Mouse (Mus musculus) forebrain, embryonic 15.5 days (tissue): Measurements from ENCODE around the gene Cdk18. TPM values are rescaled to one million over a fixed set of nuclear protein-coding genes. Genes with fewer than 3 reads are reported as not detected.

Experiments
- ATAC-seq: fragments of 200-750 bp; cut with Nextera tagmentation; replicated peaks from 2 replicates; pipeline ENCODE4 v1.8.0; 2017; ENCODE audit warnings: mild to moderate bottlenecking, moderate TSS enrichment, moderate library complexity
- H3K27ac ChIP-seq: fragments of 300-500 bp; sonication (generic); replicated peaks from 2 replicates; pipeline ENCODE4 v1.5.1; 2015; ENCODE audit warnings: mild to moderate bottlenecking, inconsistent platforms
- H3K27me3 ChIP-seq: fragments of 300-500 bp; sonication (generic); 2 replicates; pipeline ENCODE4 v1.6.1; 2015; ENCODE audit warnings: inconsistent platforms
- H3K36me3 ChIP-seq: fragments of 300-500 bp; sonication (generic); 2 replicates; pipeline ENCODE4 v1.6.1; 2015; ENCODE audit warnings: mild to moderate bottlenecking, inconsistent platforms
- H3K4me1 ChIP-seq: fragments of 300-500 bp; sonication (generic); 2 replicates; pipeline ENCODE4 v1.6.1; 2015; ENCODE audit warnings: inconsistent platforms
- H3K4me2 ChIP-seq: fragments of 300-500 bp; sonication (generic); replicated peaks from 2 replicates; pipeline ENCODE4 v1.6.1; 2015; ENCODE audit warnings: mild to moderate bottlenecking, inconsistent platforms
- H3K4me3 ChIP-seq: fragments of 300-500 bp; sonication (generic); 2 replicates; pipeline ENCODE4 v1.5.1; 2015; ENCODE audit warnings: mild to moderate bottlenecking, inconsistent platforms
- H3K9ac ChIP-seq: fragments of 300-500 bp; sonication (generic); replicated peaks from 2 replicates; pipeline ENCODE4 v1.6.1; 2015; ENCODE audit warnings: mild to moderate bottlenecking, inconsistent platforms
- H3K9me3 ChIP-seq: fragments of 300-500 bp; sonication (generic); 2 replicates; pipeline ENCODE4 v1.6.1; 2016; ENCODE audit warnings: inconsistent platforms
- WGBS: fragments of 180-500 bp; shearing (Covaris S2); methylation state at CpG from one replicate; pipeline ENCODE4 v1.1.7; 2015; ENCODE audit warnings: mixed read lengths; 5-methylcytosine and 5-hydroxymethylcytosine counted together
- polyA plus RNA-seq: library from polyadenylated mRNA; unstranded; fragments of >200 nt; fragmentation: Nextera tagmentation; extraction: Ambion mirVana; gene quantifications from 2 replicates; pipeline ENCODE4 v1.2.1, GENCODE M21; 2015

Gene Cdk18
- polyA plus RNA-seq, 1 experiment from 2014 or later: 0.18 TPM

DNA sequence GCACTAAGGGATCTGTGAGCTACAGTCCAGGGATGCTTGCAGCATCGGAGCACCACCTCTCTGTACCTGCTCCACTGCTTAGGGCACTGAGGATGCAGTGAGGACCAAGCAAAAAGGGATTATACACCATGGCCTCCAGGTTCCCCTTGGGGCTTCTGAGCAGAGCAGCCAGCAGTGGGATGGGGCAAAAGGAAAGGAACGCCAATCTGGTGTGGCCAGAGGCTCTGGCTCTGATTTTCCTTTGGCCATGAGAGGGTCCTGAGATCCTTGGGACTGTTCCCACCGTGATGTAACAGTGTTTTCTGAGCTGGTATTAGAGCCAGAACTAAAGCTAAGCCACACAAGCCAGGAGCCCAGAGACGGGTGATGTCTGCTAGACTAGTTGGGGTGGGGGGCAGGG, 20.2 kb upstream of the Cdk18 start:
- 48% methylated on average over 4 of the region's 4 CpGs for WGBS

DNA sequence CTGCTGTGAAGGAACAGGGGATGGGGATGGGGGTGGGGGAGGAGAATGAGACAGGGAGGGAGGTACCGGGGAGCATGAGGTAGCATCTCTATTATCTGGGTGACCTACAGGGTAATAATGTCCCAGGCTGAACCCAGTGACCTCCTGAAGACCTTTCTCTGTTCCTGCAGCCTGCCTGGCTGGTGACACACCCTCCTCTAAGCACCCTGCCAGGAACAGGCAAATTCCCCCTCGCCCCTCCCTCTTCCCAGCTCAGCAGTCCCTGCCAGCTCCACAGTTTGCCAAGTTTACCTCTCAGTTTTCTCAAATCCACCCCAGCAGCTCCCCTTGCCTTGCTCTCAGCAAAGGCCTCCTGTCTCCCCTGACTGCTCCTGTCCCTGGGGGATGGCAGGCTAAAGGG, 19.3 kb upstream of the Cdk18 start:
- 32% methylated on average over 2 of the region's 2 CpGs for WGBS

More for the DNA sequence above, 20.2 kb upstream of the Cdk18 start:
- Histone ChIP-seq H3K36me3 (no peaks in the 10 kb centered on the region), H3K27me3 (no peaks in the 10 kb centered on the region), H3K4me1 (peaks cover 38% of the 10 kb centered on the region), H3K27ac (no peak overlapping the region), H3K4me2 (no peak overlapping the region), H3K9me3 (no peaks in the 10 kb centered on the region), H3K4me3 (no peak overlapping the region), H3K9ac (no peak overlapping the region)
- ATAC-seq: no peak

DNA sequence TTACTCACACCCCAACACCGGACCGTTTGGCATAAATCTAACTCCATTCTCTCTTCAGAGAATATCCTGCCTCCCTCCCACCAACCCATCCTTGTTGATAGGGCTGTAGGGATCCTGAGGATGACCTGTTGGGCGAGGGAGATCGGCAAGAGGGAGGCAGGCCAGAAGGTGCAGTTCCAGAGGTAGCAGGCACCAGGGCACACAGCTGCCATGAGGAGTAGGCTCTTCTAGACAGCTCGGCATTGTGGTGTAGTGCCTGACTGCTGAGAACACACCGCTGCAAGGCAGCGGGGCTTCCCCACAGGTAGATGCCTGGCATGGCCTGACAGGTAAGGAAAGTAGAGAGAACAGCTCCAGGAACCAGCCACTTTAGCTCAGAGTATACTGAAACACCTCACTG, 18.3 kb upstream of the Cdk18 start:
- no peak overlapping the region for H3K4me3 ChIP-seq
- H3K9me3 ChIP-seq: no peaks in the 10 kb centered on the region
- H3K27me3 ChIP-seq: no peaks in the 10 kb centered on the region
- no peak overlapping the region for H3K27ac ChIP-seq
- no peaks in the 10 kb centered on the region for H3K36me3 ChIP-seq
- 25% methylated on average over 7 of the region's 7 CpGs for WGBS
- peak overlapping the region; percentile 32 for H3K4me2 ChIP-seq
- peaks cover 33% of the 10 kb centered on the region for H3K4me1 ChIP-seq
- H3K9ac ChIP-seq: no peak overlapping the region
- peak; percentile 38; the same call in 1 of the 2 replicates for ATAC-seq

More for the DNA sequence above, 19.3 kb upstream of the Cdk18 start:
- H3K36me3 ChIP-seq: no peaks in the 10 kb centered on the region
- H3K9me3 ChIP-seq: no peaks in the 10 kb centered on the region
- H3K27ac ChIP-seq: no peak overlapping the region
- H3K4me3 ChIP-seq: no peak overlapping the region
- ATAC-seq: no peak
- no peaks in the 10 kb centered on the region for H3K27me3 ChIP-seq
- H3K9ac ChIP-seq: no peak overlapping the region
- no peak overlapping the region for H3K4me2 ChIP-seq
- H3K4me1 ChIP-seq: peaks cover 33% of the 10 kb centered on the region

DNA sequence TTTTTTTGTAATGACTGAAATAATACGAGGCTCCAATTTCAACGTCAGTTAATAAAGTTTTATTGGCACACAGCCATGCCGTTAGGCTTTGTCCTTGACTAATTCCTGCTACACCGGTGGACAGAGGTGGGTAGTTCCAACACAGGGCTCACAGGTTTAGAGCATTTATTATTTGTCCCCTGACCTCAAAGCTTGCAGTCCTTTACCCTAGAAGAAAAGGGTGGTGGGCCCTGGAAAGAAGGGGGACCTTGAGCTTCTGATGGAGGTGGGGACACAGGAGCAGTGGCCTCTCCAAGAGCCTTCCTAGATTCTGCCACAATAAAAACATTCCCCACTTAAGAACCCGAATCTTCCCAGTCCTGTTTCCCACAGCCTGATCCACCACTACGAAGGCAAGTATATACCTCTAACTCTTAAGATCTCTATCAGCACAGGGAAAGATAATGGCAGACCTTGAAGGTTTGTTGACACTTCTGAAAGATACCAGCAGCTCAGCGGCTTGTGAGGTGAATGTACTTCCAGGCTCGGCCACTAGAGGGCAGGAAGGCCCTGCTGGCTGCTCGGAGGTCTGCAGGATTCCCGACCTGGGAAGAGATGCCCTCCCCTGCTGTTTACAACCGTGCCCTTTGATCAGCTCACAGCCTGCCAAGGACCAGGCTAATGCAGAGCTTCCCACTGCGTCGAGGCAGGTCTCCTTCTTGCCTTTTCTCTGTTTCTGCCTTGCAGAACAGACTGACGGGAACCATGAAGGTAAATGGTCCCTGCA, 17.7 kb upstream of the Cdk18 start:
- Histone ChIP-seq H3K27me3 (no peaks in the 10 kb centered on the region), H3K9me3 (no peaks in the 10 kb centered on the region), H3K27ac (no peak overlapping the region), H3K9ac (no peak overlapping the region), H3K4me3 (no peak overlapping the region), H3K4me2 (peak overlapping the region; percentile 32), H3K36me3 (no peaks in the 10 kb centered on the region), H3K4me1 (peaks cover 33% of the 10 kb centered on the region)
- ATAC-seq: peak; percentile 64
- WGBS: 22% methylated on average over 14 of the region's 14 CpGs

DNA sequence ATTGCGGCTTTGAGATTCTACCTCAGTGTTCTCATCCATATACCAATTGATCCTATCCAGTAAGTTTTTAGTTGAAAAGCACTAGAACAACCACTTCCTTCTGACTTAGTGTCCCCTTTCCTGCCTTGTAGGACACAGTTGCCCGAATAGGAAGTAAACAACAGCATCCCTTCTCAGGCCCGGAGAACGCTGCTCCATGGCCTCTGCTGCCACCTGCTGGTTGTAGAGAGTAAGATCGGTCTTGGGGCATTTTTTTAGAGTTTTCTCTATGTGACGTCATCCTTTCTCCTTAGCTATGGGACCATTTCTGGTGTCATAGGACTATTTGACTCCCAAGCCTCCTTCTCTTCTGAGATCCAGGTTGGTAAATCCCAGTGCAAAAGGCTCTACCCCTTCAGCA, 16.3 kb upstream of the Cdk18 start:
- Histone ChIP-seq H3K36me3 (no peaks in the 10 kb centered on the region), H3K9ac (no peak overlapping the region), H3K4me2 (no peak overlapping the region), H3K4me3 (no peak overlapping the region), H3K4me1 (peaks cover 33% of the 10 kb centered on the region), H3K27ac (no peak overlapping the region), H3K27me3 (no peaks in the 10 kb centered on the region), H3K9me3 (no peaks in the 10 kb centered on the region)
- WGBS: 13% methylated on average over 6 of the region's 6 CpGs
- no peak for ATAC-seq

DNA sequence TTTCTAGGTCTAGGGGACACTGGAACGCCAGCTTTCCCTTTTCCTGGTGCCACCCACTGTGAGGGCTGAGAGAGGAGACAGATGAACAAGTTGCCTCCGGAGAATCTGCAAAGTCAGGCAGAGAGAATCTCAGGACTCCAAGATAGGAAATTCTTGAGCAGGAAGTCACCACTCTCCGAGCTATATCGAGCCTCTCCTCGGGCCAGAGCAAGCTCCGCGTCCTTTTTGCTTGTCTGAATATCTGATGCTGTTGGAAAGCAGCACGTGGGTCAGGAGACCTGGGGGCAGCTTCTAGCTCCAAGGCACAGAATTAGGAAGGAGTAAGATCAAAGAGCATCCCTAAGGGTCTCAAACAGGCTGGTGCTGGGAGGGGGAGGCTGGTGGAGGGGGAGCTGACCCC, 14.2 kb upstream of the Cdk18 start:
- no peaks in the 10 kb centered on the region for H3K27me3 ChIP-seq
- H3K4me2 ChIP-seq: no peak overlapping the region
- H3K4me1 ChIP-seq: peaks cover 13% of the 10 kb centered on the region
- H3K27ac ChIP-seq: no peak overlapping the region
- no peaks in the 10 kb centered on the region for H3K36me3 ChIP-seq
- no peak overlapping the region for H3K4me3 ChIP-seq
- ATAC-seq: no peak
- H3K9me3 ChIP-seq: no peaks in the 10 kb centered on the region
- 23% methylated on average over 8 of the region's 8 CpGs for WGBS
- no peak overlapping the region for H3K9ac ChIP-seq

DNA sequence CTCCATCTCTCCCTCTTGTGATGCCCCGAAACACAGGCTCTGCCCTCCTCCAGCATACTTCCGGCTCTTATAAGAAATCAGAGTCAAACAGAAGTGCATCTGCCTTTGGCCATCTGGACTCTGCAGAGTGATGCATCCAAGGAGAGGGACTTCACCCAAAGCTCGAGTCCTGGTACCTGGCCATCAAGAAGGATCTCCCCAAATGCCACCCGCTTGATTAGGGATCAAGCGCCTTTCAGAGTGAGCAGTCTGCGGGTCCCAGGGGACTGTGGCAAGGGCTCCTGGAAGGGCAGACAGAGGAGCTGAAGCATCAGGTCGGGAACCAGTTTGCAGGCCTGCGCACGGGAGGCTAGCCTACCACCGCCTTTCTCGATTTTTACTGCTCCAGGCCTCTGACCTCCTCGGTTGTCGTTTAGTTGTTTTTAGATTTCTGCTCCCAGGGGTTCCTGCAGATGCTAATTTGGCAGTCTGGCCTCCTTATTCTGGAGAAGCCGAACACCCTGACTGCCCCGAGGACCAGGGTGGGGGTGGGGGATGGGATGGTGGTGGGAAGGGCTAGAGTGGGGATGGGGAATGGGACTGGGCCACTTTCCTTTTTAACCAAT, 13.7 kb upstream of the Cdk18 start:
- no peak overlapping the region for H3K9ac ChIP-seq
- no peaks in the 10 kb centered on the region for H3K36me3 ChIP-seq
- no peak overlapping the region for H3K27ac ChIP-seq
- WGBS: 39% methylated on average over 15 of the region's 15 CpGs
- H3K4me1 ChIP-seq: peaks cover 8% of the 10 kb centered on the region
- no peak overlapping the region for H3K4me3 ChIP-seq
- H3K27me3 ChIP-seq: no peaks in the 10 kb centered on the region
- no peak for ATAC-seq
- H3K9me3 ChIP-seq: no peaks in the 10 kb centered on the region
- no peak overlapping the region for H3K4me2 ChIP-seq

DNA sequence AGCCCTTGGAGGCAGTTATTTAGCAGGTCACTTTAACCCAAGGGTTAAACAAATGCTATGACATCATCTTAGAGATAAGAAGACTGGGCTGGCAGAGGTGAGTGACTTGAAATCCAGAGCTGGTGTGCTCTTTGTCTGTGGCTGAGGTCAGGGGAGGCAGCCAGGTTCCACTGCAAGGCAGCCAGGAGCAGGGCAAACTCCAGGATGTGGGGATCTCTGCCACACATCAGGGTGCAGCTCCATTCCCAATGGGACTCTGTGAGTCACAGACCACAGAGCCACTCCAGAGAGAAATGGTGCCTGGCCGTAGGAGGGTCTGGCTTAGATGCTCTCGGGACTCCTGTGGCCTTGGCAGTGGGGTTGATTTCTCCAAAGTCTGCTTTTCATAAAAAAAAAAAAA, 12.4 kb upstream of the Cdk18 start:
- H3K4me1 ChIP-seq: no peaks in the 10 kb centered on the region
- ATAC-seq: no peak
- H3K36me3 ChIP-seq: no peaks in the 10 kb centered on the region
- H3K27ac ChIP-seq: no peak overlapping the region
- no peak overlapping the region for H3K4me3 ChIP-seq
- WGBS: 74% methylated on average over 2 of the region's 2 CpGs
- H3K9me3 ChIP-seq: no peaks in the 10 kb centered on the region
- no peak overlapping the region for H3K9ac ChIP-seq
- no peak overlapping the region for H3K4me2 ChIP-seq
- H3K27me3 ChIP-seq: no peaks in the 10 kb centered on the region

DNA sequence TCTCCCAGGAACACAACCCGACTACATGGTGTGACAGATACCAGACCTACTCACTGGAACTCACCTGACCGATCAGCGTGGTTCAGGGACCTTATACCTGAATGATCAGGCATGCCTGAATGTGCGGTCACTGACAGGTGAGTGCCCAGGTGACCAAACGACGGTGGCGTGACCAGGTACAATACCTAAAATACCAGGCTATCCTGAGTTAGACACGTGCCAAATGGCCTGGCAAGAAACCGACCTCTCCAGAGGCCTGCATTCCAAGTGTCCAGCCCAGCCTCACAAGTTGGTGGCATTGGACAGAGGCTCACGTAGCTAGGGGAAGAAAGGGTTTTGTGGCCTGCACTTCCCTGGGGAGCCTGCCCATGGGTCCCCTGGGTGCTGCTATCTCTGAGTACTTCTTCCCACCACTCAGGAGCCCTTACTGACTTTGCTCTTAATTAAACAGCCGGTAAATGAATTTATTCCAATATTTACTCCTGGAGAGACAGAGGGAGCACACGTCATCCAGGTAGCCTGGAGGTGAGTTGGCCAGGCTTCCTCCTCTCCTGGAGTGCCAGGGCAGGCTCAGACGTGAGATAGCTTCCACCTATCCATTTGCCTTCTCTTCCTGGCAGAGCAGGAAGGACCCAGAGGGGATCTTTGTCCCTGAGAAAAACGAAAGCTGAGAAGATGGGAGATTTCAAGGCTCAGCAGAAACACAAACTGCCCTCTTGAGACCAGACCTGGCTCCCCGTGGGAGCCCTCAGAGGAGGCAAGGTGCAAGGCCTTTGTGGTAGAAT, 11.5 kb upstream of the Cdk18 start:
- Histone ChIP-seq H3K4me3 (no peak overlapping the region), H3K27ac (no peak overlapping the region), H3K9ac (no peak overlapping the region), H3K27me3 (no peaks in the 10 kb centered on the region), H3K4me2 (no peak overlapping the region), H3K9me3 (no peaks in the 10 kb centered on the region), H3K36me3 (no peaks in the 10 kb centered on the region), H3K4me1 (no peaks in the 10 kb centered on the region)
- no peak for ATAC-seq
- 74% methylated on average over 15 of the region's 15 CpGs for WGBS

DNA sequence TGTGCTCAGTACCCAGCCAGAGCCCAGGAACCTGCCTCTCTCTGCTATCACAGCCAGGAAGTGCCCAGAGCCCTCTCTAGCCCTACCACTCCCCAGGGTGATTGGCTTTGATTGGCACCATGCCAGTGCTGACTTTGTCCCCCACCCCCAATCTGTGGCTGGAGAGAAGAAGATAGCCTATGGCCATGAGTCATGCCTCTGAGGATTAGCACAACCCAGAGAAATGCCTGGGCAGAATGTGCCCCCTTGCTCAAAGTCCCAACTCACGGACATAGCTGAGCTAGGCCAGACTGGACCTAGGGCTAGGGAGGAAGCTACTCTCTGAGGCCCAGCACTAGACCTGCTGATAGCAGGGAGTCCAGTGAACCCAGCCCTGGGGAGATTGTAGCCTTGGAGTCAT, 10.7 kb upstream of the Cdk18 start:
- no peaks in the 10 kb centered on the region for H3K27me3 ChIP-seq
- no peak overlapping the region for H3K9ac ChIP-seq
- no peaks in the 10 kb centered on the region for H3K4me1 ChIP-seq
- 57% methylated on average over 1 of the region's 1 CpGs for WGBS
- H3K4me3 ChIP-seq: no peak overlapping the region
- no peak overlapping the region for H3K27ac ChIP-seq
- no peaks in the 10 kb centered on the region for H3K36me3 ChIP-seq
- no peak for ATAC-seq
- H3K4me2 ChIP-seq: no peak overlapping the region
- no peaks in the 10 kb centered on the region for H3K9me3 ChIP-seq

DNA sequence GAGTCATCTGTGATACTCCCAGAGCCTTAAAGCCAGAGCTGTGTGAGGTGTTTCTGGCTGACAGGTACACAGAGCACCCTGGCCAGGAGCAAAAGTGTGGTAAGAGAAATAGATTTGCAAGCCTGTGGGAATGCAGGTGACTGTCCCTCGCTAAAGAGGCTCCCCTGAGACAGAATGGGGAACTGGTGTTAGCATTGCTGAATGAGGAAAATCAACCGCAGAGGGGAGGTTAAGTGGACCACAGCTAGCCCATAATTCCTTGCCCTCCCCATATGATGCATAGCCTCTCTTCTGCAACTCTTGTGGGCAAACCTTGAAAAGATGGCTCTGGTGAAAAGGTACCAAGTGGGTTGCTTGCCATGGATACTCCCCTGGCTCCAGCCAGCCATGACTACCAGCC, 9.9 kb upstream of the Cdk18 start:
- no peaks in the 10 kb centered on the region for H3K27me3 ChIP-seq
- H3K9me3 ChIP-seq: no peaks in the 10 kb centered on the region
- H3K9ac ChIP-seq: no peak overlapping the region
- no peak overlapping the region for H3K4me3 ChIP-seq
- H3K36me3 ChIP-seq: no peaks in the 10 kb centered on the region
- WGBS: 81% methylated on average over 2 of the region's 2 CpGs
- no peak overlapping the region for H3K4me2 ChIP-seq
- peaks cover 1% of the 10 kb centered on the region for H3K4me1 ChIP-seq
- no peak for ATAC-seq
- no peak overlapping the region for H3K27ac ChIP-seq

DNA sequence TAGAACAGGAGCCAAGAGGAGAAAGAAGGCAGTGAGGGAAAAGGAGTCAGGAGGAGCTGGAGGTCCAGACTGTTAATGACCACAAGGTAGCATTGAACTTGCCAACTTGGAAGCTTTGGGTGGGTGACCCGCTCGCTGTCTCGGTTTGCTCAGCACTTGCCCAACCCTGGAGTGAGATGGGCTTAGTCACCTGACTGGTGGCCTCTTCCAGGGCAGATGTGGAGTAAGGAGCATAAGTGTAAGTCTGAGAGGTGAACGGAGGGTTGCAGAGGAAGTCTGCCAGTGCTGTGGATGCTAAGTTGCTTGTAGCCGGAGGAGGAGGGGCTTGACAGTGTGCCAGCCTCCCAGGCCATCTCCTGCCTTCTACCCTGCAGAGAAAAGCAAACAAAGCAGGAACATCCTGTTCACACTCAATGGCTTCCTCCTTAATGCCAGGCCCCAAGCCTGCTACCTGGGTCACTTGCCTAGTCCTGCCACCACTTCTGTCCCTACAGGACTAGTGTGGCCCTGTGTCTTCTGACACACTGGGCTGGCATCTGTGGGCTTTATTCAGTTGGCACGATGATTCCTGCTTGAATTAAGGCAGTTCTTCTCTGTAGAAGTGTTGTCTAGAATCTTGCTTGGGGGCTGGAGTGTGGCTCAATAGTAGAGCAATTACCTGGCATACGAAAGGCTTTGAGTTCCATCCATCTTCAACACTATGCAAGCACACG, 6.6 kb upstream of the Cdk18 start:
- Histone ChIP-seq H3K9me3 (no peaks in the 10 kb centered on the region), H3K9ac (no peak overlapping the region), H3K4me1 (peaks cover 10% of the 10 kb centered on the region), H3K4me3 (no peak overlapping the region), H3K27me3 (0 out of 2 replicates have a peak, but pooled peaks cover 4% of the 10 kb centered on the region), H3K27ac (no peak overlapping the region), H3K36me3 (no peaks in the 10 kb centered on the region), H3K4me2 (no peak overlapping the region)
- ATAC-seq: no peak
- 91% methylated on average over 8 of the region's 8 CpGs for WGBS
